Mouse (Mus musculus): Measurements from ENCODE around the gene Spata31d1b. TPM values are rescaled to one million over a fixed set of nuclear protein-coding genes. Genes with fewer than 3 reads are reported as not detected.
A peak's percentile ranks its signal among the peaks of the same experiment; 100 is the strongest.

The Spata31d1b gene
- total and polyA plus RNA-seq, 3 experiments = not detected

DNA sequence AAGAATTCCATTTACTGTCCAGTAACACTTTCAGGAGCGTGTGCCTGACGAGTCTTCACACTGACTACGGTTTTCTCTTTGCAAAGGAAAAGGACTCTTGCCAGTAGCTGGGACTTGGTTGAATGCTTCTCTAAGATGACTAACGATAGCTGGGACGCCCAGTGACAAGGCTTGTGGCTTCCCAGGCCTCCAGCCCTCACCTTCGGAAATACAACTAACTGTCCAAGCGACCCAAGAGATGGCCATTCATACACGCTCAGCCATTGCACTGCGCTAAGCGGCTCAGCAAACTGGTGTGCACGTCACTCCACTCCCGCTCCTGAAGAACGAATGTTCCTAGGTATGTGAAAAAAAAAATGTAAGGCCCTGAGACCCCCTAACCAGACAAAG lies 37.3 kb upstream of the Spata31d1b start:
- peaks cover 21% of the 10 kb centered on the region for H3K79me2 ChIP-seq (ENCODE audit: control insufficient read depth, insufficient read depth, low read length, poor library complexity)
- TF ChIP-seq MXI1 (IDR thresholded peaks at IDR 0.05; ENCODE audit: low read depth, low read length) = no peak
- no peak for TF ChIP-seq CHD2 (IDR thresholded peaks at IDR 0.05; ENCODE audit: low read length)
- TF ChIP-seq POLR2A (IDR thresholded peaks at IDR 0.05; ENCODE audit: control insufficient read depth in 1 of 2, insufficient read depth in 1 of 2, low read depth in 1 of 2, low read length in 2 of 2, poor library complexity in 1 of 2) = no peak
- TF ChIP-seq CHD1 (IDR thresholded peaks at IDR 0.05; ENCODE audit: low read depth, low read length) = no peak
- 0 out of 2 replicates have a peak, but pooled peaks have one; percentile 7 for TF ChIP-seq MYB (IDR thresholded peaks at IDR 0.05; ENCODE audit: low read depth, low read length)
- TF ChIP-seq NELFE (IDR thresholded peaks at IDR 0.05; ENCODE audit: low read depth, low read length) = 0 out of 2 replicates have a peak, but pooled peaks have one; percentile 21
- no peak for TF ChIP-seq GABPA (IDR thresholded peaks at IDR 0.05; ENCODE audit: low read depth, low read length)
- no peak for TF ChIP-seq POLR2AphosphoS5 (IDR thresholded peaks at IDR 0.05; ENCODE audit: borderline replicate concordance, low read depth, low read length)
- TF ChIP-seq MAX (IDR thresholded peaks at IDR 0.05; ENCODE audit: low read length) = peak; percentile 17; the same call in 1 of the 2 replicates
- H3K36me3 ChIP-seq (ENCODE audit: control insufficient read depth in 1 of 2, insufficient read depth in 2 of 2, low read length in 2 of 2) = peaks cover 0 to 18% of the 10 kb centered on the region in 2 experiments; a peak in 2 of 4 replicates
- peak overlapping the region; percentile 76 for H3K9ac ChIP-seq (ENCODE audit: control insufficient read depth, low read depth, low read length, poor library complexity, severe bottlenecking)
- peak overlapping the region; percentile 79 to 99 for H3K4me3 ChIP-seq (ENCODE audit: control insufficient read depth in 1 of 2, insufficient read depth in 1 of 2, low read depth in 2 of 2, low read length in 2 of 2)
- no peak for DNase-seq (ENCODE audit: low read depth, low spot score)
- no peaks in the 10 kb centered on the region for H3K9me3 ChIP-seq (replicated peaks; ENCODE audit: insufficient read depth, low read length)
- H3K27me3 ChIP-seq (ENCODE audit: control insufficient read depth in 1 of 2, insufficient read depth in 2 of 2, low read length in 2 of 2) = no peaks in the 10 kb centered on the region
- peaks cover 12 to 28% of the 10 kb centered on the region in 2 experiments for H3K4me1 ChIP-seq (ENCODE audit: control insufficient read depth in 1 of 2, insufficient read depth in 2 of 2, low read length in 2 of 2)
- peak overlapping the region; percentile 45 for H3K27ac ChIP-seq (ENCODE audit: control insufficient read depth, low read depth, low read length)

- Histone ChIP-seq H3K79me2 (ENCODE audit: control insufficient read depth, insufficient read depth, low read length, poor library complexity) (peaks cover 20% of the 10 kb centered on the region), H3K4me1 (ENCODE audit: control insufficient read depth in 1 of 2, insufficient read depth in 2 of 2, low read length in 2 of 2) (peaks cover 12 to 33% of the 10 kb centered on the region in 2 experiments), H3K27ac (ENCODE audit: control insufficient read depth, low read depth, low read length) (peak within 1 kb of the TSS; percentile 54), H3K9ac (ENCODE audit: control insufficient read depth, low read depth, low read length, poor library complexity, severe bottlenecking) (peak within 1 kb of the TSS; percentile 76), H3K36me3 (ENCODE audit: control insufficient read depth in 1 of 2, insufficient read depth in 2 of 2, low read length in 2 of 2) (peaks cover 0 to 22% of the 10 kb centered on the region in 2 experiments; a peak in 2 of 4 replicates), H3K27me3 (ENCODE audit: control insufficient read depth in 1 of 2, insufficient read depth in 2 of 2, low read length in 2 of 2) (no peaks in the 10 kb centered on the region), H3K4me3 (ENCODE audit: control insufficient read depth in 1 of 2, insufficient read depth in 1 of 2, low read depth in 2 of 2, low read length in 2 of 2) (peak within 1 kb of the TSS; percentile 79 to 99), H3K9me3 (replicated peaks; ENCODE audit: insufficient read depth, low read length) (no peaks in the 10 kb centered on the region)
- no peak for TF ChIP-seq POLR2AphosphoS5 (IDR thresholded peaks at IDR 0.05; ENCODE audit: borderline replicate concordance, low read depth, low read length)
- TF ChIP-seq ZMIZ1 (IDR thresholded peaks at IDR 0.05; ENCODE audit: low read depth, low read length) = peak; percentile 34; the same call in 1 of the 2 replicates
- TF ChIP-seq ZKSCAN1 (IDR thresholded peaks at IDR 0.05; ENCODE audit: low read depth, low read length) = no peak
- no peak for TF ChIP-seq HCFC1 (IDR thresholded peaks at IDR 0.05; ENCODE audit: low read depth, low read length)
- TF ChIP-seq MYB (IDR thresholded peaks at IDR 0.05; ENCODE audit: low read depth, low read length) = no peak
- TF ChIP-seq GATA1 (IDR thresholded peaks at IDR 0.05; ENCODE audit: low read depth, low read length) = no peak
- peak; percentile 23; the same call in 1 of the 2 replicates for TF ChIP-seq SIN3A (IDR thresholded peaks at IDR 0.05; ENCODE audit: low read length)
- TF ChIP-seq POLR2A (IDR thresholded peaks at IDR 0.05; ENCODE audit: control insufficient read depth in 1 of 2, insufficient read depth in 1 of 2, low read depth in 1 of 2, low read length in 2 of 2, poor library complexity in 1 of 2) = peak; percentile 69 to 77; a peak in 2 of 4 replicates
- 0 out of 2 replicates have a peak, but pooled peaks have one; percentile 20 for TF ChIP-seq TCF12 (IDR thresholded peaks at IDR 0.05; ENCODE audit: low read depth, low read length)
- no peak for TF ChIP-seq GABPA (IDR thresholded peaks at IDR 0.05; ENCODE audit: low read depth, low read length)
- TF ChIP-seq MAX (IDR thresholded peaks at IDR 0.05; ENCODE audit: low read length) = no peak; the same call in 1 of the 2 replicates
- no peak for TF ChIP-seq ZC3H11A (IDR thresholded peaks at IDR 0.05; ENCODE audit: low read depth, low read length)
- 0 out of 2 replicates have a peak, but pooled peaks have one; percentile 51 for TF ChIP-seq UBTF (IDR thresholded peaks at IDR 0.05; ENCODE audit: borderline replicate concordance, insufficient read depth, low read depth, low read length)
- TF ChIP-seq MXI1 (IDR thresholded peaks at IDR 0.05; ENCODE audit: low read depth, low read length) = peak; percentile 53
- peak; percentile 68 for DNase-seq (ENCODE audit: low read depth, low spot score)
Observed at GRCm38 (mm10) chr13:59675151-59676011, 36.7 kb upstream of the Spata31d1b start, which contains the start of gene Golm1. Golm1 (minus strand) TSS chr13:59675811.
